Mouse (Mus musculus) gastrocnemius, postnatal 14 days (tissue): ENCODE data around the gene Stk24. TPM values are rescaled to one million over a fixed set of nuclear protein-coding genes. Genes with fewer than 3 reads are reported as not detected.

Experiments used
- DNase-seq: peaks from one replicate; pipeline ENCODE4 v3.0.0; 2021; ENCODE audit warnings: mixed read lengths
- intact Hi-C: fragments of 180-260 bp; cut with DNase I; formaldehyde crosslinking; loops from one replicate; pipeline ENCODE4 v1.15.1; 2025; ENCODE audit warnings: low total_unique reads
- total RNA-seq, 2 experiments: library from RNA; stranded (reverse); gene quantifications; 2 replicates each; pipeline ENCODE4 v1.2.3; 2021

The Stk24 gene
- total RNA-seq, 2 experiments from 2014 or later: 24.7 to 29.7 TPM

DNA sequence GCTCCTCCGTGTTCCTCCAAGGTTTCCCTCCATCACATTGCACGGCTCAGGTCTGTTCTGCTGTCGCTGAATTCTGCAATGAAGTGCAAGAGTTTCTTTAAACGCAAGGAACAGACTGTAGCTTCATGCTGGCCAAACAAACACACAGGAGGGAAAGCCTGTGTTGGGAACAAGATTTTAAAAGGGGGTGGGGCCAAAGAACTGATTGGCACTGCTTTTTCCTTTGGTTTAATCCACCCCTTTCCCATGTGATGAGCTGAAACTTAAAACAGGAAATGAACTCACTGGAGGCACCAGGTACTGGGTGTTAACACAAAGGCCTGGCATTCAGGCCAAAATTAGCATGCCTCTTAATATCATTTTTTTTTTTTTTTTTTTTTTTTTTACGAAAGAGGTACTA lies 131.5 kb downstream of the Stk24 start:
- no peak for DNase-seq
- intact Hi-C loops: no loop called here

DNA sequence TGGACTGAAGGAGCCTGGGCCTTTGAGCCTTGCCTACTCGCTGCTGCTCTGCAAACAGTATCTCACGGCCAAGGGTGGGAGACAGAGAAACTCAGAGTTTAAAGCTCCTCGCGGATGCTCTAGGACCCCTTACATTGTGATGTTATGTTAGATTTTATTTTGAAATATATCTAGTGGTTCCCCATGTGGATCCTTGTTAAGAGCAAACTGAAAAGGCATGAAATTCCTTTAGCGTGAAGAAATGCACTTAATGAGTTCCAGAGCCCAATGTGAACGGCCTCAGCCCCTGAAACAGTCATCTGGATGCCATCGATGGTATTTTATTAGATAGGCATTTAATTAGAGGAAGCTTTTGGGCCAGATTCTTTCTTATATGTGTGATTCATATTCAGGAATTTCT lies 132.5 kb downstream of the Stk24 start:
- intact Hi-C loops: no loop called here
- peak; percentile 2 for DNase-seq

DNA sequence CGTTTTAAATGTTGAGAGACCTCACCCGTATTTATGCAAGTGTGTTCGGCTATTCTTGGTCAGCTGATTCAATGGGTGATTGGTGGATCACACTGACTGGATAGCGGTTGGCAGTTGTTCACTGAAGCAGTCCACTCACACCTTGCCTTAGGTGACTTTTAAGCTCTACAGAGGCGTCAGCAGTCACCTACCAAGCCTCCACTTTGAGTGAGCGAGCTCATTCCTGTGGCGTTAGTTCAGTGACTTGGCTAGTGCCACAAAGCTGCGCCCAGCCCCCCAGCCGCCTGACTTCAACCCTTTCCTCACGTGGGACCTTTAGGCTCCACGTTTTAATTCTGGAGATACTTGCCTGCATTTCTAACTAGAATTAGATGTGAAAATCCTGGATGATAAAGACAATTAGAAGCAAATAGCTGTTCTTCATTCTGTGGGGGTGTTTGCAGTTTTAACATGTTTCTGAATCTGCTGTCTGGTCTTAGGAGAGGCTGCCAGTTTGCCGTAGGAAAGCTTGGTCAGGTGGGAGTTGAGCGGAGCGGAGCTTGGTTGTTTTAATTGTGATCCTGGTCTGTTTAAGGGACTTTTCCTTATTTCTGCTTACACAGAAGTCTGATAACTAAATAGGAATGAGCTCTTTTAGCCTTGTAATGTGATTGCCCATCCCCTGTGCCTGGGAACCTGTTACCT lies 133.6 kb downstream of the Stk24 start:
- DNase-seq: no peak
- intact Hi-C loops: no loop called here

DNA sequence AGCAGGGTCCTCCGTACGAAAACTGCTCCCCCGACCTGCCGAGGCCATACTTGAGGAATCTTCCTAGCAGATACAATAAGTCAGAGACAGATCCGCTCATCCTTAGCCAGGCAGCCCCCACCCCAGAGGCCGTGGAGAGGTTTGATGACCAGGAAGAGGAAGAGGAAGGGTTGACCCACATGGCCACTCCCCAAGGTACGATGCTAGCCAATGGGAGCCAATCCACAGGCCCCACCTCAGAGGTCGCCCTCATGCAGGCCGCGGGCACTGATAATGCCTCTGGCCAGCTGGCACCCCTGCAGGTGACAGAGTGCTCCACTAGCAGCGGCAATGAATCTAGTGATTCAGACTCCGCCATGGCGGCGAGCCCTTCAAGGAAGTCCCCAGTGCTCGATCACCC lies 135.7 kb downstream of the Stk24 start:
- DNase-seq: peak; percentile 5
- intact Hi-C loops: no loop called here

DNA sequence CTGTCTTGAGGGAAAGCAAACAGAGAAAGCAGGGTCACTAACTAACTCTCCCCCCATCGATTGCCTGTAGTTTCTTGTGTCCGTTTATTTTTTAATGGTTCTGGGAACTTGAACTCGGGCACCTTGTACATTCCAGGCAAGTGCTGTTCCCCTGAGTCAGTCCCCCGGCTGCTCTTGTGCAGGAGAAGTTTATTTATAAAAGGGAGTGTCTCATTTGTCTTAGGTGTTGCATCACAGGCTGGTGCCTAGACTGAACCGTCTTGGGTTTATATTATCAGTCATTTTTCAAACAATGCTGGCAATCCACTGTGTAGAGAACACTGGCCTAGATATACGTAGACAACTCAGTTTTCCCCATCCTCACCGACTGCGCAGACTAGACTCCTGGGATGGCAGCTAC lies 140.4 kb downstream of the Stk24 start:
- intact Hi-C loops: loop anchor here (10.0 kb wide), 1 partner anchor 405 kb away; no protein-coding TSS in a partner anchor
- DNase-seq: no peak

DNA sequence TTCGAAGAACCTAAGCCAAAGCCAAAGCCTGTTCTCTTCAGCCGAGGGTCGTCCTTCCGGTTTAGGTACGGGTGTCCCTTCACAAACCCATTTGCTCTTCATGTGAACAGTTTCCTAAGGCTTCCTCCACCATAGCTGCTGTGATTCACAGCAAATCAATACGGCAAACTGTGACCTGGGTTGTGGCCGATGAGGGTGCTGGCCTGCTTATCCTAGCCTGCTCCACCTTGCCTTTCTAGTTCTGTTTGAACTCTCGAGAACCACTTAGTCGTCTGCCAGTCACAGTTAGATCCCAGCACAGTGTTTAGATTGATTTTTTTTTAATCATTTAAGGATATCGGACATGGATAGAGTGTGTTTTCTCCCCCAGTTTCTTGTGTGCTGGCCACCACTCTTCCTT lies 141.1 kb downstream of the Stk24 start:
- intact Hi-C loops: loop anchor here (10.0 kb wide), 1 partner anchor 404 kb away; no protein-coding TSS in a partner anchor
- no peak for DNase-seq

DNA sequence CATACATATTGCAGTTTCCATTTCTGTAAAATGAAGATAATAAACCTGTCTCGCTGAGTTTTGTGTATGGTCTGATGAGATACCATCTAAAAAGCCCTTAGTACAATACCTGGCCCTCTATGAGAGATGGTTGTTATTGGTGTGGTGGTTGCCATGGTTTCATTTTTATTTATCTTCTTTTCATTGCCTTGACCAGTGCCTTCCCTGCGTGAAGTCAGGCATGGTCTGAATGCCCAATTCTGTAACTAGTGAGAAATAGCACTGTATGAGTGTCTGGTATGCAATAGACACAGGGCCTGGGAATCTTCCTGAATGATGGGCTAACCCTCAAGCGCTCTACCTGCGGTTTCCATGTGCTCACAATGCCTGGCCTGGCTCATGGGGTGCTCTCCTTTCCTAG lies 143.1 kb downstream of the Stk24 start:
- no peak for DNase-seq
- intact Hi-C loops: loop anchor here (10.0 kb wide), 1 partner anchor 402 kb away; no protein-coding TSS in a partner anchor

Other genes starting within 250 kb of the Stk24 start
- not detected for gene Slc15a1, start 125.2 kb upstream of the Stk24 start, total RNA-seq